Mouse (Mus musculus): ENCODE results near the gene Copz1. TPM values are rescaled to one million over a fixed set of nuclear protein-coding genes. Genes with fewer than 3 reads are reported as not detected.
A peak's percentile ranks its signal among the peaks of the same experiment; 100 is the strongest.

The Copz1 gene
- 118 and 133 TPM in 2 replicates for polyA plus RNA-seq (2012; rRNA removed)
- 205 and 219 TPM in 2 replicates for polyA plus RNA-seq (2014; fragmentation: Nextera tagmentation; extraction: Ambion mirVana)

GRCm38 (mm10) chr15:103272419-103273279, at the start of gene Copz1:
Gene Copz1, plus strand, starts transcription at chr15:103272714.
- ATAC-seq (ENCODE audit: insufficient read depth): peak; percentile 97
- Histone ChIP-seq H3K27me3 (ENCODE audit: control insufficient read depth, insufficient read depth, low read length) (no peaks in the 10 kb centered on the region), H3K4me2 (ENCODE audit: low read depth) (peak within 1 kb of the TSS; percentile 93), H3K4me1 (replicated peaks; ENCODE audit: control insufficient read depth in 2 of 2, insufficient read depth in 2 of 2, low read length in 1 of 2) (peaks cover 18 to 27% of the 10 kb centered on the region in 2 experiments), H3K36me3 (replicated peaks; ENCODE audit: control insufficient read depth, insufficient read depth, low read depth) (peaks cover 3% of the 10 kb centered on the region; the same call in 1 of the 2 replicates), H3K9ac (replicated peaks) (peak within 1 kb of the TSS; percentile 90), H3K9me3 (ENCODE audit: control insufficient read depth, low read length) (no peaks in the 10 kb centered on the region), H3K27ac (peak within 1 kb of the TSS; percentile 79), H3K4me3 (ENCODE audit: insufficient read depth in 1 of 2, low read depth in 2 of 2, low read length in 2 of 2) (peak within 1 kb of the TSS; percentile 89 to 91)
- under 1% methylated on average over 38 of the region's 38 CpGs for WGBS (ENCODE audit: insufficient replicate concordance)
- TF ChIP-seq CTCF (IDR thresholded peaks at IDR 0.05; ENCODE audit: low read depth) (peak; percentile 50), EP300 (IDR thresholded peaks at IDR 0.05; ENCODE audit: low read depth) (no peak; the same call in 1 of the 2 replicates)
- peak; percentile 99 to 100 (median 100) for DNase-seq (ENCODE audit: low read depth in 3 of 3, low spot score in 3 of 3)

- Histone ChIP-seq H3K4me2 (ENCODE audit: low read depth) (no peak overlapping the region), H3K27ac (no peak overlapping the region), H3K9me3 (ENCODE audit: control insufficient read depth, low read length) (no peaks in the 10 kb centered on the region), H3K4me3 (ENCODE audit: insufficient read depth in 1 of 2, low read depth in 2 of 2, low read length in 2 of 2) (no peak overlapping the region), H3K9ac (replicated peaks) (no peak overlapping the region), H3K36me3 (replicated peaks; ENCODE audit: control insufficient read depth, insufficient read depth, low read depth) (peaks cover 11% of the 10 kb centered on the region), H3K4me1 (replicated peaks; ENCODE audit: control insufficient read depth in 2 of 2, insufficient read depth in 2 of 2, low read length in 1 of 2) (peaks cover 4 to 6% of the 10 kb centered on the region in 2 experiments; a peak in 3 of 4 replicates), H3K27me3 (ENCODE audit: control insufficient read depth, insufficient read depth, low read length) (no peaks in the 10 kb centered on the region)
- DNase-seq (ENCODE audit: low read depth in 3 of 3, low spot score in 3 of 3) (no peak), ATAC-seq (ENCODE audit: insufficient read depth) (no peak)
- TF ChIP-seq CTCF (IDR thresholded peaks at IDR 0.05; ENCODE audit: low read depth) (peak; percentile 45; the same call in 1 of the 2 replicates), EP300 (IDR thresholded peaks at IDR 0.05; ENCODE audit: low read depth) (no peak)
- WGBS (ENCODE audit: insufficient replicate concordance): 86% methylated on average over 2 of the region's 2 CpGs
Observed at GRCm38 (mm10) chr15:103224161-103224560, 48.4 kb upstream of the Copz1 start.

- TF ChIP-seq CTCF (IDR thresholded peaks at IDR 0.05; ENCODE audit: low read depth): no peak
- TF ChIP-seq EP300 (IDR thresholded peaks at IDR 0.05; ENCODE audit: low read depth): no peak
- Histone ChIP-seq H3K4me2 (ENCODE audit: low read depth) (no peak overlapping the region), H3K9me3 (ENCODE audit: control insufficient read depth, low read length) (no peaks in the 10 kb centered on the region), H3K9ac (replicated peaks) (no peak overlapping the region), H3K27me3 (ENCODE audit: control insufficient read depth, insufficient read depth, low read length) (no peaks in the 10 kb centered on the region), H3K4me1 (replicated peaks; ENCODE audit: control insufficient read depth in 2 of 2, insufficient read depth in 2 of 2, low read length in 1 of 2) (peaks cover 0 to 2% of the 10 kb centered on the region in 2 experiments; a peak in 1 of 4 replicates), H3K36me3 (replicated peaks; ENCODE audit: control insufficient read depth, insufficient read depth, low read depth) (peaks cover 3% of the 10 kb centered on the region), H3K27ac (no peak overlapping the region), H3K4me3 (ENCODE audit: insufficient read depth in 1 of 2, low read depth in 2 of 2, low read length in 2 of 2) (no peak overlapping the region)
- ATAC-seq (ENCODE audit: insufficient read depth): no peak
- WGBS (ENCODE audit: insufficient replicate concordance): 86% methylated on average over 3 of the region's 3 CpGs
- DNase-seq (ENCODE audit: low read depth in 3 of 3, low spot score in 3 of 3): no peak
Observed at GRCm38 (mm10) chr15:103227022-103227421, 45.5 kb upstream of the Copz1 start.

- no peak overlapping the region for H3K27ac ChIP-seq
- 72% methylated on average over 2 of the region's 2 CpGs for WGBS (ENCODE audit: insufficient replicate concordance)
- no peaks in the 10 kb centered on the region for H3K27me3 ChIP-seq (ENCODE audit: control insufficient read depth, insufficient read depth, low read length)
- no peak for TF ChIP-seq CTCF (IDR thresholded peaks at IDR 0.05; ENCODE audit: low read depth)
- peaks cover 6% of the 10 kb centered on the region for H3K36me3 ChIP-seq (replicated peaks; ENCODE audit: control insufficient read depth, insufficient read depth, low read depth)
- H3K9ac ChIP-seq (replicated peaks): no peak overlapping the region
- DNase-seq (ENCODE audit: low read depth in 3 of 3, low spot score in 3 of 3): no peak
- H3K4me3 ChIP-seq (ENCODE audit: insufficient read depth in 1 of 2, low read depth in 2 of 2, low read length in 2 of 2): no peak overlapping the region
- H3K4me1 ChIP-seq (replicated peaks; ENCODE audit: control insufficient read depth in 2 of 2, insufficient read depth in 2 of 2, low read length in 1 of 2): peaks cover 0 to 2% of the 10 kb centered on the region in 2 experiments; a peak in 1 of 4 replicates
- no peaks in the 10 kb centered on the region for H3K9me3 ChIP-seq (ENCODE audit: control insufficient read depth, low read length)
- no peak for ATAC-seq (ENCODE audit: insufficient read depth)
- H3K4me2 ChIP-seq (ENCODE audit: low read depth): no peak overlapping the region
Observed at GRCm38 (mm10) chr15:103227572-103227971, 44.9 kb upstream of the Copz1 start.

GRCm38 (mm10) chr15:103228904-103229303, 43.6 kb upstream of the Copz1 start:
- H3K9me3 ChIP-seq (ENCODE audit: control insufficient read depth, low read length): no peaks in the 10 kb centered on the region
- ATAC-seq (ENCODE audit: insufficient read depth) (no peak), DNase-seq (ENCODE audit: low read depth in 3 of 3, low spot score in 3 of 3) (no peak)
- no peaks in the 10 kb centered on the region for H3K27me3 ChIP-seq (ENCODE audit: control insufficient read depth, insufficient read depth, low read length)
- no peak overlapping the region for H3K4me2 ChIP-seq (ENCODE audit: low read depth)
- peaks cover 7% of the 10 kb centered on the region for H3K36me3 ChIP-seq (replicated peaks; ENCODE audit: control insufficient read depth, insufficient read depth, low read depth)
- no peak overlapping the region for H3K9ac ChIP-seq (replicated peaks)
- no peak for TF ChIP-seq EP300 (IDR thresholded peaks at IDR 0.05; ENCODE audit: low read depth)
- no peak for TF ChIP-seq CTCF (IDR thresholded peaks at IDR 0.05; ENCODE audit: low read depth)
- peaks cover 0 to 2% of the 10 kb centered on the region in 2 experiments; a peak in 1 of 4 replicates for H3K4me1 ChIP-seq (replicated peaks; ENCODE audit: control insufficient read depth in 2 of 2, insufficient read depth in 2 of 2, low read length in 1 of 2)
- WGBS (ENCODE audit: insufficient replicate concordance): 74% methylated on average over 2 of the region's 2 CpGs
- no peak overlapping the region for H3K4me3 ChIP-seq (ENCODE audit: insufficient read depth in 1 of 2, low read depth in 2 of 2, low read length in 2 of 2)
- no peak overlapping the region for H3K27ac ChIP-seq
